Mouse (Mus musculus) brain, embryonic 14.5 days (tissue): ENCODE results near the gene Rims1. TPM values are rescaled to one million over a fixed set of nuclear protein-coding genes. Genes with fewer than 3 reads are reported as not detected.

Experiments
- DNase-seq: peaks from one replicate; pipeline ENCODE4 v3.0.0-alpha.2; 2011; ENCODE audit warnings: low read depth
- CTCF ChIP-seq: fragments of 200-500 bp; IDR thresholded peaks from 2 replicates; pipeline ENCODE4 v1.5.1; 2012; ENCODE audit warnings: inconsistent platforms, mild to moderate bottlenecking, moderate library complexity, borderline replicate concordance; ENCODE audit not compliant: insufficient read depth, insufficient read length; ENCODE audit errors: extremely low read depth
- POLR2A ChIP-seq: fragments of 200-500 bp; IDR thresholded peaks from 2 replicates; pipeline ENCODE4 v1.6.1; 2012; ENCODE audit warnings: mild to moderate bottlenecking, inconsistent platforms, borderline replicate concordance; ENCODE audit not compliant: poor library complexity, insufficient read depth, insufficient read length, severe bottlenecking; ENCODE audit errors: extremely low read depth
- polyA plus RNA-seq: library from polyadenylated mRNA; depleted of rRNA; stranded (reverse); fragments of >200 nt; gene quantifications from 2 replicates; pipeline ENCODE4 v1.2.3, GENCODE M21; 2012

The Rims1 gene
- polyA plus RNA-seq, 1 experiment = 37.9 TPM

- TF ChIP-seq CTCF (no peak), POLR2A (no peak)
- no peak for DNase-seq
These were observed 42.4 kb downstream of the Rims1 start for GRCm38 (mm10) chr1:22763376-22763775.

DNA sequence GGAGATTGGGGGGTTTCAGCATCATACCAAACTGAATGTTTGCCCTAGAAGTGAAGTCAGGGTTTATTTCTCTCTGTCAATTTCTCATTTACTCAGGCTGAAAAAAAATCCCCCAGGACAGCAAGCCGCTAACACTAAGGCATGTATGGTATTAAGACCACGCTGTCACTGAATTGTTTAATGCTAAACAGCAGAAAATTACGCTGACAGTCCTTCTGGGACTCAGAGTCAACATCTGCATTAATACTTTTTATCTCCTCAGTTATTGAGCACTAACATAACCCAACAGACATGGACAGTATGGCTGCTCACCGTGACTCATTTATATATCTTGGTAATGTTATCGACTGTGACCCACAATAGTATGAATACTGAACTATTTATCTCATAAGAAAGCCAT is 43.0 kb downstream of the Rims1 start:
- TF ChIP-seq POLR2A (no peak), CTCF (no peak)
- no peak for DNase-seq

- TF ChIP-seq POLR2A (no peak), CTCF (no peak)
- no peak for DNase-seq
These were observed 55.3 kb downstream of the Rims1 start for GRCm38 (mm10) chr1:22750536-22750935.

DNA sequence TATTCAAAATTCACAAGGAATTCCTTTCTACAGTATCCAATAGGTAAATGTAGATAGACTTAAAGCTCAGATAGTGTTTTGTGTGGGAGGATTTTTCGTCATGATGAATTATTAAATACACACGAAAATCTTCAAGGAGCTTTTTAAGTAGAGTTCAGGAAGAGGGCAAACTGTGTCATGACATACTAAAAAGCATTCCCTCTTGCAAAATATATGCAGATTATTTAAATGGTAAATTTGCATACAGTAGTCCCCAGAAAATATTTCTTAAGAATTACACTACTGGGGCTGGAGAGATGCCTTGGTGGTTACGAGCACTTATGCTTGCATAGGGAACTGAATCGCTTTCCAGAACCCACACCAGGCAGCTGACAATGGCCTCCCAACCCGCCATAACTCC is 61.1 kb downstream of the Rims1 start:
- DNase-seq = no peak
- TF ChIP-seq CTCF = no peak
- TF ChIP-seq POLR2A = no peak

- TF ChIP-seq CTCF (no peak), POLR2A (no peak)
- DNase-seq = no peak
These were observed 68.3 kb downstream of the Rims1 start for GRCm38 (mm10) chr1:22737491-22737890.

- TF ChIP-seq POLR2A (no peak), CTCF (no peak)
- no peak for DNase-seq
These were observed 71.4 kb downstream of the Rims1 start for GRCm38 (mm10) chr1:22734429-22734828.

DNA sequence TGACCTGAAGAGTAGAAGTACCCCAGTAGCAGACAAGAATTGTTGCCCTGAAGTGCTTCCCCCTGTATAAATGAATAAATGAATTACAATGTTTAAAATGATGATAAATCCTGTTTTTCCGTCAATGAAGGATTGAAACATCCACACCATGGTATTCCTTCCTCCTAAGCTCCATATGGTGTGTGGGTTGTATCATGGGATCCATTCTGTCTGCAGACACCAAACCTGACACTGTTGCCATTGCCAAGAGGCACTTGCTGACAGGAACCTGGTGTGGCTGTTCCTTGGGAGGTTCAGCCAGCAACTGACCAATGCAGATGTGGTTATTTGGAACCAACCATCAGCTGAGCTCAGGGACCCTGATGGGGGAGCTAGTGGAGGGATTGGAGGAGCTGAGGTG is 72.5 kb downstream of the Rims1 start:
- no peak for DNase-seq
- TF ChIP-seq CTCF (no peak), POLR2A (no peak)

DNA sequence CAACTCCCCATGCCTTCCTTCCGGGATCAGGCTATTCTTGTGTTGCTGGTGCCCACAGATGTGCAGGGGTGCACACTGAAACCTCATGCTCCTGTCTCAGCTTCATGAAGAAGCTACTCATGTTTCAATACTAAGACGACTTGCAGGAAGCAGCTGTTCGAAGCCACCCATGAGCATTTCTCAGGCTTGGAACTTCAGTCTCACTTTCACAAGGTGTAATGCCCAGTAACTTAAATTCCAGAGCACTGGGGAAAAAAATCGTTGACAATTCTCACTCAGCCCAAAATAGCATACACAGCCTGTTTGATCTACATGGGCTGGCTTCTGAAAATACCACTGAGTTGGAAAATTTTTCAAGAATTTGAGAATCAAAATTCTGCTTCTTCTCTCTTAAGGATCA is 77.6 kb downstream of the Rims1 start:
- TF ChIP-seq POLR2A (no peak), CTCF (no peak)
- no peak for DNase-seq

- DNase-seq = no peak
- TF ChIP-seq CTCF = no peak
These were observed 84.1 kb downstream of the Rims1 start for GRCm38 (mm10) chr1:22721706-22722105.

DNA sequence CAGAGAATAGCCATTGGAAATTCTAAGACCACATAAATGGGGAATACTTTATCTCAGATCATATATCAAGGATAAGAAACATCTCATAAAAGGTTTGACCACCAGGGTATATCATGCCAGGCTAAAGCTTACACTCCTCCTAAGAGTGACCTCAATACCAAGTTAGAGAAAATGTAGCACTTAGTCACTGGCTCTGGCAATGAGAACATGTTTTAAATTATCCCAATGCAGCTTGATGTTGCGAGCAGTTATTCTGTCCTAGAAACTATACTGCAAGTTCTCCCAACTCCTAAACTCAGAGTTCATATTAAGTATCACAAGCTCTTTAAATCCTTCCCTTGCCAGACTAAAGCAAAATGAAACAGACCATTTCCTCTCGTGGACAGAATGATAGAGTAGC is 85.1 kb downstream of the Rims1 start:
- DNase-seq = no peak
- no peak for TF ChIP-seq CTCF
- no peak for TF ChIP-seq POLR2A

- TF ChIP-seq POLR2A = no peak
- no peak for TF ChIP-seq CTCF
- peak; percentile 10 for DNase-seq
These were observed 96.3 kb downstream of the Rims1 start for GRCm38 (mm10) chr1:22709461-22709860.

DNA sequence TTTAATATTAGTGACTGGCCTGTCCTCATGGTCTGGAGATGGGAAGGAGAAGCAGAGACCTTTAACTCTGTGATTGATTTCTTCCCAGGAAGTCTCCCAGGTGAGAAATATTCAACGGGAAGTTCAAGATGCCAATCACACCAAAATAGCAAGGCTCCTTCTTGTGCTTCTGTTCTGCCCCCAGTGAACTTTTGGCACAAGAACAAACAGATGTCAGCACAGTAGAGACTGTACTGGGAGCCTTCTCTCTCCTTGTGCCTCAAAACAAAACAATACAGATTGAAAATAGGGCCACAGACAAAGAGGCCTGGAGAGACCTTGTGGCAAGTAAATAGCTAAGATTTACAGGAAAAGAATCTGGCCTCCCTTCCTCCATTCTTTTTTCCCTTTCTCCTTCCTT is 110.7 kb downstream of the Rims1 start:
- DNase-seq = peak; percentile 25
- TF ChIP-seq POLR2A = no peak
- no peak for TF ChIP-seq CTCF

- no peak for TF ChIP-seq POLR2A
- no peak for TF ChIP-seq CTCF
- no peak for DNase-seq
These were observed 111.3 kb downstream of the Rims1 start for GRCm38 (mm10) chr1:22694514-22694913.
